Mouse (Mus musculus): Measurements from ENCODE around the gene Il2rb. TPM values are rescaled to one million over a fixed set of nuclear protein-coding genes. Genes with fewer than 3 reads are reported as not detected.

Gene Il2rb
- polyA plus RNA-seq, 1 experiment = not detected

GRCm38 (mm10) chr15:78475604-78476031, 19.5 kb downstream of the Il2rb start:
- TF ChIP-seq GATA1 (IDR thresholded peaks at IDR 0.05; ENCODE audit: borderline replicate concordance, low read length) = no peak
- no peak for TF ChIP-seq FLI1 (IDR thresholded peaks at IDR 0.05; ENCODE audit: low read length)
- Histone ChIP-seq H3K9me3 (no peaks in the 10 kb centered on the region), H3K4me3 (replicated peaks) (no peak overlapping the region), H3K27me3 (replicated peaks) (peaks cover 83% of the 10 kb centered on the region), H3K36me3 (replicated peaks; ENCODE audit: low read length) (no peaks in the 10 kb centered on the region), H3K4me1 (peaks cover 12% of the 10 kb centered on the region; the same call in 1 of the 2 replicates)

- no peaks in the 10 kb centered on the region for H3K9me3 ChIP-seq
- H3K27me3 ChIP-seq (replicated peaks) = peaks cover 84% of the 10 kb centered on the region
- H3K36me3 ChIP-seq (replicated peaks; ENCODE audit: low read length) = no peaks in the 10 kb centered on the region
- H3K4me1 ChIP-seq = peaks cover 9% of the 10 kb centered on the region; the same call in 1 of the 2 replicates
- TF ChIP-seq FLI1 (IDR thresholded peaks at IDR 0.05; ENCODE audit: low read length) (no peak), GATA1 (IDR thresholded peaks at IDR 0.05; ENCODE audit: borderline replicate concordance, low read length) (no peak)
- no peak overlapping the region for H3K4me3 ChIP-seq (replicated peaks)
Observed at GRCm38 (mm10) chr15:78473442-78473841, 21.6 kb downstream of the Il2rb start.

GRCm38 (mm10) chr15:78471902-78472301, 23.2 kb downstream of the Il2rb start:
- peaks cover 84% of the 10 kb centered on the region for H3K27me3 ChIP-seq (replicated peaks)
- no peak for TF ChIP-seq GATA1 (IDR thresholded peaks at IDR 0.05; ENCODE audit: borderline replicate concordance, low read length)
- TF ChIP-seq FLI1 (IDR thresholded peaks at IDR 0.05; ENCODE audit: low read length) = no peak
- H3K36me3 ChIP-seq (replicated peaks; ENCODE audit: low read length) = no peaks in the 10 kb centered on the region
- no peaks in the 10 kb centered on the region for H3K9me3 ChIP-seq
- H3K4me1 ChIP-seq = peaks cover 10% of the 10 kb centered on the region; the same call in 1 of the 2 replicates
- H3K4me3 ChIP-seq (replicated peaks) = no peak overlapping the region

GRCm38 (mm10) chr15:78470495-78471276, 24.4 kb downstream of the Il2rb start:
- no peak overlapping the region for H3K4me3 ChIP-seq (replicated peaks)
- no peak for TF ChIP-seq GATA1 (IDR thresholded peaks at IDR 0.05; ENCODE audit: borderline replicate concordance, low read length)
- TF ChIP-seq FLI1 (IDR thresholded peaks at IDR 0.05; ENCODE audit: low read length) = no peak
- peaks cover 15% of the 10 kb centered on the region for H3K4me1 ChIP-seq

GRCm38 (mm10) chr15:78468379-78468937, 26.6 kb downstream of the Il2rb start, which contains the start of gene Tmprss6:
Gene Tmprss6, minus strand, starts transcription at chr15:78468634.
- no peak for TF ChIP-seq GATA1 (IDR thresholded peaks at IDR 0.05; ENCODE audit: borderline replicate concordance, low read length)
- no peak for TF ChIP-seq FLI1 (IDR thresholded peaks at IDR 0.05; ENCODE audit: low read length)
- peaks cover 10% of the 10 kb centered on the region for H3K4me1 ChIP-seq
- no peaks in the 10 kb centered on the region for H3K9me3 ChIP-seq
- H3K4me3 ChIP-seq (replicated peaks) = no peak within 1 kb of the TSS
- peaks cover 84% of the 10 kb centered on the region for H3K27me3 ChIP-seq (replicated peaks)
- no peaks in the 10 kb centered on the region for H3K36me3 ChIP-seq (replicated peaks; ENCODE audit: low read length)

More at GRCm38 (mm10) chr15:78470495-78471276, 24.4 kb downstream of the Il2rb start:
- no peaks in the 10 kb centered on the region for H3K36me3 ChIP-seq (replicated peaks; ENCODE audit: low read length)
- peaks cover 83% of the 10 kb centered on the region for H3K27me3 ChIP-seq (replicated peaks)
- no peaks in the 10 kb centered on the region for H3K9me3 ChIP-seq

GRCm38 (mm10) chr15:78467570-78467969, 27.5 kb downstream of the Il2rb start:
- no peak overlapping the region for H3K4me3 ChIP-seq (replicated peaks)
- no peak for TF ChIP-seq GATA1 (IDR thresholded peaks at IDR 0.05; ENCODE audit: borderline replicate concordance, low read length)
- no peak for TF ChIP-seq FLI1 (IDR thresholded peaks at IDR 0.05; ENCODE audit: low read length)
- peaks cover 82% of the 10 kb centered on the region for H3K27me3 ChIP-seq (replicated peaks)
- peaks cover 18% of the 10 kb centered on the region for H3K4me1 ChIP-seq
- no peaks in the 10 kb centered on the region for H3K9me3 ChIP-seq
- H3K36me3 ChIP-seq (replicated peaks; ENCODE audit: low read length) = no peaks in the 10 kb centered on the region

- TF ChIP-seq FLI1 (IDR thresholded peaks at IDR 0.05; ENCODE audit: low read length) = no peak
- TF ChIP-seq GATA1 (IDR thresholded peaks at IDR 0.05; ENCODE audit: borderline replicate concordance, low read length) = no peak
- no peaks in the 10 kb centered on the region for H3K36me3 ChIP-seq (replicated peaks; ENCODE audit: low read length)
- H3K4me3 ChIP-seq (replicated peaks) = no peak overlapping the region
- peaks cover 18% of the 10 kb centered on the region for H3K4me1 ChIP-seq
- no peaks in the 10 kb centered on the region for H3K9me3 ChIP-seq
- peaks cover 81% of the 10 kb centered on the region for H3K27me3 ChIP-seq (replicated peaks)
Observed at GRCm38 (mm10) chr15:78466809-78467208, 28.3 kb downstream of the Il2rb start.

GRCm38 (mm10) chr15:78462981-78463380, 32.1 kb downstream of the Il2rb start:
- peaks cover 86% of the 10 kb centered on the region for H3K27me3 ChIP-seq (replicated peaks)
- no peak for TF ChIP-seq FLI1 (IDR thresholded peaks at IDR 0.05; ENCODE audit: low read length)
- no peak for TF ChIP-seq GATA1 (IDR thresholded peaks at IDR 0.05; ENCODE audit: borderline replicate concordance, low read length)
- H3K9me3 ChIP-seq = no peaks in the 10 kb centered on the region
- H3K36me3 ChIP-seq (replicated peaks; ENCODE audit: low read length) = no peaks in the 10 kb centered on the region
- H3K4me3 ChIP-seq (replicated peaks) = no peak overlapping the region
- H3K4me1 ChIP-seq = peaks cover 14% of the 10 kb centered on the region

GRCm38 (mm10) chr15:78457193-78457592, 37.9 kb downstream of the Il2rb start:
- peaks cover 31% of the 10 kb centered on the region for H3K4me1 ChIP-seq
- H3K9me3 ChIP-seq = no peaks in the 10 kb centered on the region
- no peak overlapping the region for H3K4me3 ChIP-seq (replicated peaks)
- H3K27me3 ChIP-seq (replicated peaks) = peaks cover 59% of the 10 kb centered on the region
- TF ChIP-seq GATA1 (IDR thresholded peaks at IDR 0.05; ENCODE audit: borderline replicate concordance, low read length) = no peak
- TF ChIP-seq FLI1 (IDR thresholded peaks at IDR 0.05; ENCODE audit: low read length) = no peak
- no peaks in the 10 kb centered on the region for H3K36me3 ChIP-seq (replicated peaks; ENCODE audit: low read length)

- H3K9me3 ChIP-seq = no peaks in the 10 kb centered on the region
- H3K27me3 ChIP-seq (replicated peaks) = peaks cover 48% of the 10 kb centered on the region
- TF ChIP-seq FLI1 (IDR thresholded peaks at IDR 0.05; ENCODE audit: low read length) = no peak
- no peak for TF ChIP-seq GATA1 (IDR thresholded peaks at IDR 0.05; ENCODE audit: borderline replicate concordance, low read length)
- peaks cover 42% of the 10 kb centered on the region for H3K4me1 ChIP-seq
- no peak overlapping the region for H3K4me3 ChIP-seq (replicated peaks)
- H3K36me3 ChIP-seq (replicated peaks; ENCODE audit: low read length) = no peaks in the 10 kb centered on the region
Observed at GRCm38 (mm10) chr15:78456051-78456450, 39.0 kb downstream of the Il2rb start.

Measured in megakaryocyte, embryonic 14.5 days (primary cell).